Mouse (Mus musculus): Measurements from ENCODE around the gene Actl7b. TPM values are rescaled to one million over a fixed set of nuclear protein-coding genes. Genes with fewer than 3 reads are reported as not detected.
A peak's percentile ranks its signal among the peaks of the same experiment; 100 is the strongest.

Actl7b gene
- total and polyA plus RNA-seq, 3 experiments: 0.13 to 0.21 TPM; not detected in 1

DNA sequence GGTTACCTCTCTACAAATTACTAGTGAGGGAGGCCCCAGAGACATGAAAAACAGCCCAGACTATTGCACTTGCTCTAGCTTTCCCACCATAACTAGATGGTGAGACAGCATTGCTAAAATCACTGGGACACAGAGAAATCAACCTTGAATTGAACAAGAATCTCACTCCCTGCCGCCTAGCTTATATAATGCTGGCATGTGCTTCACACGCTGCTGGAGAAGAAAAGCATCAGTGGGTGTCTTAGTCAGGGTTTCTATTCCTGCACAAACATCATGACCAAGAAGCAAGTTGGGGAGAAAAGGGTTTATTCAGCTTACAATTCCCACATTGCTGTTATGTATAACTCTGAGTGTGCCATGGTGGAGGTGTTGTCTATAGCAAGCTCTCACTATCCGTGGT, 28.1 kb downstream of the Actl7b start:
- in situ Hi-C loops (cut with MboI; ENCODE audit: low pct_ligation_motif_present, low pct_unique_long_range_greater_than_20kb, low sequenced_read_pairs) (no loop called here), dilution Hi-C loops (cut with MboI; ENCODE audit: extremely low pct_ligation_motif_present, extremely low pct_unique_long_range_greater_than_20kb, low sequenced_read_pairs) (no loop called here)
- no peaks in the 10 kb centered on the region for H3K79me2 ChIP-seq (replicated peaks; ENCODE audit: control insufficient read depth, extremely low read depth, insufficient read depth, poor library complexity, severe bottlenecking)
- no peak overlapping the region for H3K9ac ChIP-seq (ENCODE audit: insufficient read depth, low read depth)
- no peak overlapping the region for H3K27ac ChIP-seq (ENCODE audit: insufficient read depth, low read depth)
- no peak overlapping the region for H3K4me2 ChIP-seq (ENCODE audit: insufficient read depth, low read depth, poor library complexity, severe bottlenecking)
- H3K27me3 ChIP-seq (replicated peaks): no peaks in the 10 kb centered on the region
- peaks cover 0 to 12% of the 10 kb centered on the region in 2 experiments; a peak in 2 of 4 replicates for H3K4me1 ChIP-seq (ENCODE audit: control insufficient read depth in 1 of 2, insufficient read depth in 2 of 2)
- H3K9me3 ChIP-seq (replicated peaks; ENCODE audit: low read length): no peaks in the 10 kb centered on the region
- no peaks in the 10 kb centered on the region for H3K36me3 ChIP-seq (replicated peaks in 1 of 2; ENCODE audit: control insufficient read depth in 1 of 2, insufficient read depth in 1 of 2, low read length in 1 of 2)
- no peak for DNase-seq (ENCODE audit: extremely low read depth)
- no peak for TF ChIP-seq TBP (conservative IDR thresholded peaks at IDR 0.05; ENCODE audit: low read depth, low read length)
- TF ChIP-seq CHD1 (IDR thresholded peaks at IDR 0.05; ENCODE audit: low read depth, low read length): no peak
- TF ChIP-seq USF1 (IDR thresholded peaks at IDR 0.05; ENCODE audit: low read depth, low read length): no peak
- TF ChIP-seq TCF12 (IDR thresholded peaks at IDR 0.05; ENCODE audit: low read depth, low read length): no peak
- TF ChIP-seq USF2 (conservative IDR thresholded peaks at IDR 0.05; ENCODE audit: low read depth, low read length): no peak
- no peak for TF ChIP-seq HCFC1 (IDR thresholded peaks at IDR 0.05; ENCODE audit: low read depth, low read length)
- no peak for TF ChIP-seq MEF2A (IDR thresholded peaks at IDR 0.05; ENCODE audit: borderline replicate concordance, low read depth, low read length)
- TF ChIP-seq SMC3 (IDR thresholded peaks at IDR 0.05; ENCODE audit: low read depth, low read length): no peak
- no peak overlapping the region for H3K4me3 ChIP-seq (replicated peaks in 1 of 3; ENCODE audit: low read depth in 2 of 3, low read length in 2 of 3, poor library complexity in 1 of 3)

GRCm38 (mm10) chr4:56702234-56702633, 39.0 kb downstream of the Actl7b start:
- 0 out of 2 replicates have a peak, but pooled peaks have one; percentile 21 for TF ChIP-seq IRF4 (IDR thresholded peaks at IDR 0.05; ENCODE audit: low read depth, low read length)
- TF ChIP-seq GABPA (IDR thresholded peaks at IDR 0.05; ENCODE audit: insufficient replicate concordance, low read depth, low read length): no peak
- H3K36me3 ChIP-seq (replicated peaks in 1 of 2; ENCODE audit: control insufficient read depth in 1 of 2, insufficient read depth in 1 of 2, low read length in 1 of 2): no peaks in the 10 kb centered on the region
- H3K4me3 ChIP-seq (replicated peaks in 1 of 3; ENCODE audit: low read depth in 2 of 3, low read length in 2 of 3, poor library complexity in 1 of 3): peak overlapping the region in 1 of 3 experiments; percentile 1
- H3K79me2 ChIP-seq (replicated peaks; ENCODE audit: control insufficient read depth, extremely low read depth, insufficient read depth, poor library complexity, severe bottlenecking): no peaks in the 10 kb centered on the region
- dilution Hi-C loops (cut with MboI; ENCODE audit: extremely low pct_ligation_motif_present, extremely low pct_unique_long_range_greater_than_20kb, low sequenced_read_pairs) (no loop called here), in situ Hi-C loops (cut with MboI; ENCODE audit: low pct_ligation_motif_present, low pct_unique_long_range_greater_than_20kb, low sequenced_read_pairs) (no loop called here)
- H3K4me1 ChIP-seq (ENCODE audit: control insufficient read depth in 1 of 2, insufficient read depth in 2 of 2): peaks cover 0 to 7% of the 10 kb centered on the region in 2 experiments; a peak in 2 of 4 replicates
- no peak for DNase-seq (ENCODE audit: extremely low read depth)
- H3K4me2 ChIP-seq (ENCODE audit: insufficient read depth, low read depth, poor library complexity, severe bottlenecking): peak overlapping the region; percentile 89; the same call in 1 of the 2 replicates
- no peaks in the 10 kb centered on the region for H3K27me3 ChIP-seq (replicated peaks)
- H3K9ac ChIP-seq (ENCODE audit: insufficient read depth, low read depth): no peak overlapping the region; the same call in 1 of the 2 replicates
- H3K9me3 ChIP-seq (replicated peaks; ENCODE audit: low read length): no peaks in the 10 kb centered on the region
- no peak overlapping the region for H3K27ac ChIP-seq (ENCODE audit: insufficient read depth, low read depth)

GRCm38 (mm10) chr4:56698671-56699070, 42.6 kb downstream of the Actl7b start:
- no peaks in the 10 kb centered on the region for H3K9me3 ChIP-seq (replicated peaks; ENCODE audit: low read length)
- DNase-seq (ENCODE audit: extremely low read depth): no peak
- peaks cover 2 to 7% of the 10 kb centered on the region in 2 experiments; a peak in 2 of 4 replicates for H3K4me1 ChIP-seq (ENCODE audit: control insufficient read depth in 1 of 2, insufficient read depth in 2 of 2)
- H3K79me2 ChIP-seq (replicated peaks; ENCODE audit: control insufficient read depth, extremely low read depth, insufficient read depth, poor library complexity, severe bottlenecking): no peaks in the 10 kb centered on the region
- H3K36me3 ChIP-seq (replicated peaks in 1 of 2; ENCODE audit: control insufficient read depth in 1 of 2, insufficient read depth in 1 of 2, low read length in 1 of 2): no peaks in the 10 kb centered on the region
- in situ Hi-C loops (cut with MboI; ENCODE audit: low pct_ligation_motif_present, low pct_unique_long_range_greater_than_20kb, low sequenced_read_pairs) (no loop called here), dilution Hi-C loops (cut with MboI; ENCODE audit: extremely low pct_ligation_motif_present, extremely low pct_unique_long_range_greater_than_20kb, low sequenced_read_pairs) (no loop called here)
- no peaks in the 10 kb centered on the region for H3K27me3 ChIP-seq (replicated peaks)
- H3K4me2 ChIP-seq (ENCODE audit: insufficient read depth, low read depth, poor library complexity, severe bottlenecking): no peak overlapping the region
- no peak overlapping the region for H3K4me3 ChIP-seq (replicated peaks in 1 of 3; ENCODE audit: low read depth in 2 of 3, low read length in 2 of 3, poor library complexity in 1 of 3)
- TF ChIP-seq ETS1 (conservative IDR thresholded peaks at IDR 0.05; ENCODE audit: low read depth, low read length): no peak
- no peak for TF ChIP-seq BHLHE40 (IDR thresholded peaks at IDR 0.05; ENCODE audit: low read depth, low read length)
- no peak for TF ChIP-seq MYC (IDR thresholded peaks at IDR 0.05; ENCODE audit: low read depth, low read length)
- TF ChIP-seq USF1 (IDR thresholded peaks at IDR 0.05; ENCODE audit: low read depth, low read length): no peak
- TF ChIP-seq MAFK (IDR thresholded peaks at IDR 0.05; ENCODE audit: insufficient replicate concordance, low read length): no peak
- TF ChIP-seq MXI1 (IDR thresholded peaks at IDR 0.05; ENCODE audit: low read depth, low read length): no peak
- TF ChIP-seq E2F4 (IDR thresholded peaks at IDR 0.05; ENCODE audit: insufficient replicate concordance, low read depth, low read length): no peak
- no peak for TF ChIP-seq NELFE (IDR thresholded peaks at IDR 0.05; ENCODE audit: low read depth, low read length)
- no peak for TF ChIP-seq MAX (IDR thresholded peaks at IDR 0.05; ENCODE audit: low read length)
- no peak overlapping the region for H3K9ac ChIP-seq (ENCODE audit: insufficient read depth, low read depth)
- no peak overlapping the region for H3K27ac ChIP-seq (ENCODE audit: insufficient read depth, low read depth)
